Mouse (Mus musculus) kidney, adult 2 months (tissue): Measurements from ENCODE around the gene Map3k13. TPM values are rescaled to one million over a fixed set of nuclear protein-coding genes. Genes with fewer than 3 reads are reported as not detected.
A peak's percentile ranks its signal among the peaks of the same experiment; 100 is the strongest.

ENCODE experiments used
- DNase-seq: peaks from one replicate; pipeline ENCODE4 v3.0.0; 2021
- H3K27ac ChIP-seq: fragments of 200-500 bp; 2 replicates; pipeline ENCODE4 v1.5.1; 2012; ENCODE audit warnings: low read depth, low read length, control low read depth, inconsistent platforms; ENCODE audit not compliant: insufficient read depth
- H3K27me3 ChIP-seq: fragments of 200-500 bp; replicated peaks from 2 replicates; pipeline ENCODE4 v1.6.1; 2012; ENCODE audit warnings: mild to moderate bottlenecking, moderate library complexity, low read length, inconsistent platforms; ENCODE audit not compliant: control insufficient read depth, insufficient read depth
- H3K36me3 ChIP-seq: fragments of 200-500 bp; 2 replicates; pipeline ENCODE4 v1.6.1; 2012; ENCODE audit warnings: mild to moderate bottlenecking, moderate library complexity, low read length, inconsistent platforms; ENCODE audit not compliant: control insufficient read depth, insufficient read depth
- H3K4me1 ChIP-seq: fragments of 200-500 bp; 2 replicates; pipeline ENCODE4 v1.6.1; 2011; ENCODE audit warnings: low read length; ENCODE audit not compliant: control insufficient read depth, insufficient read depth
- H3K4me3 ChIP-seq: fragments of 200-500 bp; 2 replicates; pipeline ENCODE4 v1.5.1; 2011; ENCODE audit warnings: mild to moderate bottlenecking, low read depth, low read length, control low read depth; ENCODE audit not compliant: insufficient read depth
- CTCF ChIP-seq: fragments of 200-500 bp; conservative IDR thresholded peaks from 2 replicates; pipeline ENCODE4 v1.5.1; 2011; ENCODE audit warnings: low read depth, mild to moderate bottlenecking, control low read depth, low read length, moderate library complexity, mixed read lengths; ENCODE audit not compliant: insufficient read depth, insufficient read length
- POLR2A ChIP-seq: fragments of 200-500 bp; IDR thresholded peaks from one replicate; pipeline ENCODE4 v1.6.1; 2011; ENCODE audit warnings: low read depth, low read length, control low read depth
- WGBS: fragments of 180-500 bp; shearing (Covaris S2); methylation state at CpG from one replicate; pipeline ENCODE4 v1.1.7; 2018; 5-methylcytosine and 5-hydroxymethylcytosine counted together
- polyA plus RNA-seq: library from polyadenylated mRNA; depleted of rRNA; stranded (reverse); fragments of >200 nt; gene quantifications from 2 replicates; pipeline ENCODE4 v1.2.3, GENCODE M21; 2012

Gene Map3k13
- polyA plus RNA-seq, 1 experiment: 4.6 TPM

DNA sequence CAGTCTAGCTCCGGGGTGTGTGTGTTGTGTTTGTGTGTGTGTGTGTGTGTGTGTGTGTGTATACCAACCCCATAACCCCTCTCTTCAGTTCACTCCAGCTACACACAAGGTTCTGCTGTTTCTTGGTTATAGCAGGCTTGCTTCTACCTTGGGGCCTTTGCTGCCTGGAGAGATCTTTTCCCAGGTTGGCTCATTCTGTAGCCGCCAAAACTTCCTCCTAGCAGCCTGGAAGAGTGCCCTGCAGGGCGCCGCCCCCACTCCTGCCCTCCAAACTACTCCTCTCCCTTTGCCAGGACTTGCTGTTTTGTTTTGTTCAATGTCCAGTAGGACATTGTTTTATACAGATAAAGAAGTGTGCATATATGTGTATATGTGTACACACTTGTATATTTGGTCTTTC is 33.4 kb downstream of the Map3k13 start:
- DNase-seq: peak; percentile 62
- 29% methylated on average over 4 of the region's 4 CpGs for WGBS
- H3K4me3 ChIP-seq: peak overlapping the region; percentile 48
- H3K27me3 ChIP-seq: no peaks in the 10 kb centered on the region
- peaks cover 11% of the 10 kb centered on the region for H3K4me1 ChIP-seq
- H3K27ac ChIP-seq: peak overlapping the region; percentile 89
- H3K36me3 ChIP-seq: no peaks in the 10 kb centered on the region
- no peak for TF ChIP-seq CTCF
- TF ChIP-seq POLR2A: no peak

- Histone ChIP-seq H3K27me3 (no peaks in the 10 kb centered on the region), H3K4me3 (no peak overlapping the region), H3K36me3 (no peaks in the 10 kb centered on the region), H3K4me1 (peaks cover 19% of the 10 kb centered on the region), H3K27ac (no peak overlapping the region)
- WGBS: 36% methylated on average over 5 of the region's 5 CpGs
- DNase-seq: no peak
- no peak for TF ChIP-seq POLR2A
- no peak for TF ChIP-seq CTCF
Observed at GRCm38 (mm10) chr16:21829711-21830110, 35.6 kb downstream of the Map3k13 start.

GRCm38 (mm10) chr16:21830784-21831183 is 36.6 kb downstream of the Map3k13 start:
- no peak for DNase-seq
- Histone ChIP-seq H3K27ac (no peak overlapping the region), H3K4me3 (no peak overlapping the region), H3K36me3 (no peaks in the 10 kb centered on the region), H3K4me1 (peaks cover 19% of the 10 kb centered on the region), H3K27me3 (no peaks in the 10 kb centered on the region)
- WGBS: 65% methylated on average over 6 of the region's 6 CpGs
- TF ChIP-seq POLR2A (no peak), CTCF (no peak)

- Histone ChIP-seq H3K36me3 (no peaks in the 10 kb centered on the region), H3K4me1 (peaks cover 20% of the 10 kb centered on the region), H3K4me3 (no peak overlapping the region), H3K27ac (no peak overlapping the region), H3K27me3 (no peaks in the 10 kb centered on the region)
- no peak for TF ChIP-seq POLR2A
- TF ChIP-seq CTCF: no peak
- 71% methylated on average over 5 of the region's 5 CpGs for WGBS
- DNase-seq: no peak
Observed at GRCm38 (mm10) chr16:21831764-21832163, 37.6 kb downstream of the Map3k13 start.

DNA sequence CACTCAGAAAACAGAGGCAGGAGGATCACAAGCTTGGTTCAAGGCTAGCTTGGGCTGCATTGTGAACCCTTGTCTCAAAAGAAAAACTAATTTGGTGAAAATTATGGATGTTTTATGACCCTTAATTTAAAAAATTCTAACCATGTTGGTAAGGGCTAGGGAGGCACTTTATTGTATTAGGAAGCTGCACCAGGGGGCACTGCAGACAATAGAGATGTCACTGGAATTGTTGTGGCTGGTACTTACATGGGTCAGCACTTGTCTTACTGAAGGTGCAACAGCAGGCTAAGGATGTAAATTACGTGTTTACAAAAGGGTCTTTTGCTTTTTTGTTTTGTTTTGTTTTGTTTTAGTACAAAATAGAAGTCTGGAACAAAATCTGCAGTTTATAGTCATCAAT is 39.3 kb downstream of the Map3k13 start:
- Histone ChIP-seq H3K4me3 (no peak overlapping the region), H3K36me3 (no peaks in the 10 kb centered on the region), H3K27me3 (no peaks in the 10 kb centered on the region), H3K27ac (no peak overlapping the region), H3K4me1 (peaks cover 14% of the 10 kb centered on the region)
- DNase-seq: no peak
- WGBS: 84% methylated on average over 1 of the region's 1 CpGs
- TF ChIP-seq POLR2A (no peak), CTCF (0 out of 2 replicates have a peak, but pooled peaks have one; percentile 10)

GRCm38 (mm10) chr16:21833970-21834369 is 39.8 kb downstream of the Map3k13 start:
- Histone ChIP-seq H3K4me1 (peaks cover 14% of the 10 kb centered on the region; the same call in 1 of the 2 replicates), H3K36me3 (no peaks in the 10 kb centered on the region), H3K27ac (no peak overlapping the region), H3K4me3 (no peak overlapping the region), H3K27me3 (no peaks in the 10 kb centered on the region)
- peak; percentile 59 for DNase-seq
- WGBS: 66% methylated on average over 10 of the region's 10 CpGs
- no peak for TF ChIP-seq POLR2A
- no peak for TF ChIP-seq CTCF

- Histone ChIP-seq H3K4me3 (no peak overlapping the region), H3K36me3 (no peaks in the 10 kb centered on the region), H3K4me1 (peaks cover 14% of the 10 kb centered on the region; the same call in 1 of the 2 replicates), H3K27ac (no peak overlapping the region), H3K27me3 (no peaks in the 10 kb centered on the region)
- DNase-seq: no peak
- 77% methylated on average over 8 of the region's 8 CpGs for WGBS
- TF ChIP-seq CTCF (no peak), POLR2A (no peak)
Observed at GRCm38 (mm10) chr16:21834866-21835583, 40.9 kb downstream of the Map3k13 start.

DNA sequence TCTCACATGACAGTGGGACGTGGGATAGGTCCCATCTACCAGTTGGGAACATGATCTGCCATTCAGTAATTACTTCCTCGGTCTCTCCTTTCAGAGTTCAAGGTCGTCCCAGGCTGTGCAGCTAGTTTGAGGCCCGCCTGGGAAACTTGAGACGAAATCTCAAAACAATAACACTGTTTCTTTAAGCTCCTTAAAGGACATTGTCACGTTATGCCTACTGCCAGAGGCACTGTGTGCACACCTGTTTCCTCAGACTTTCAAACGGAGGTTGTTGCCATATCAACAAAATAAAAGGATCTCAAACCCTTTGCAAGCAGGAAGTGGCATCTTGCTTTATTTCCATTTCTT is 41.4 kb downstream of the Map3k13 start:
- TF ChIP-seq POLR2A (no peak), CTCF (no peak)
- Histone ChIP-seq H3K36me3 (no peaks in the 10 kb centered on the region), H3K4me1 (peaks cover 14% of the 10 kb centered on the region; the same call in 1 of the 2 replicates), H3K27me3 (no peaks in the 10 kb centered on the region), H3K4me3 (no peak overlapping the region), H3K27ac (no peak overlapping the region)
- no peak for DNase-seq
- 44% methylated on average over 7 of the region's 7 CpGs for WGBS
